Mouse (Mus musculus) neutrophil, adult 83 days (primary cell): ENCODE data around the gene Rhox4c. TPM values are rescaled to one million over a fixed set of nuclear protein-coding genes. Genes with fewer than 3 reads are reported as not detected.

Experiments
- total RNA-seq, 2 experiments: library from RNA; stranded (reverse); gene quantifications; one replicate each; pipeline ENCODE4 v1.2.4; 2023

Gene Rhox4c
- total RNA-seq = not detected

GRCm38 (mm10) chrX:37480037-37480436 is at the start of gene Rhox4c:
Gene Rhox4c (plus strand): TSS chrX:37480337.

GRCm38 (mm10) chrX:37432194-37432593 is 47.9 kb upstream of the Rhox4c start, which contains the start of gene Rhox4b:
Gene Rhox4b (plus strand): TSS chrX:37432494.

GRCm38 (mm10) chrX:37453380-37453779 is 26.8 kb upstream of the Rhox4c start, which contains the start of gene Rhox2c:
Gene Rhox2c (plus strand): TSS chrX:37453680.

GRCm38 (mm10) chrX:37458285-37458684 is 21.9 kb upstream of the Rhox4c start, which contains the start of gene Rhox3c:
Gene Rhox3c (plus strand): TSS chrX:37458585.

GRCm38 (mm10) chrX:37514059-37514458 is 33.9 kb downstream of the Rhox4c start, which contains the start of gene Rhox4d:
Gene Rhox4d (plus strand): TSS chrX:37514359.

GRCm38 (mm10) chrX:37530152-37530551 is 50.0 kb downstream of the Rhox4c start, which contains the start of gene Rhox2e:
Gene Rhox2e (plus strand): TSS chrX:37530452.

Other genes starting within 250 kb of the Rhox4c start
- gene Rhox2a, start 235.4 kb upstream of the Rhox4c start, total RNA-seq = not detected
- not detected for gene Rhox3a, start 230.4 kb upstream of the Rhox4c start, total RNA-seq
- gene Rhox4a, start 215.0 kb upstream of the Rhox4c start, total RNA-seq = not detected
- not detected for gene Rhox3a2, start 100.3 kb upstream of the Rhox4c start, total RNA-seq
- gene Rhox4a2, start 89.5 kb upstream of the Rhox4c start, total RNA-seq = not detected
- not detected for gene Rhox2b, start 68.3 kb upstream of the Rhox4c start, total RNA-seq
- gene Rhox4b, start 47.8 kb upstream of the Rhox4c start, total RNA-seq = not detected
- not detected for gene Rhox2c, start 26.7 kb upstream of the Rhox4c start, total RNA-seq
- gene Rhox3c, start 21.8 kb upstream of the Rhox4c start, total RNA-seq = not detected
- not detected for gene Rhox2d, start 13.1 kb downstream of the Rhox4c start, total RNA-seq
- gene Rhox4d, start 34.0 kb downstream of the Rhox4c start, total RNA-seq = not detected
- not detected for gene Rhox2e, start 50.1 kb downstream of the Rhox4c start, total RNA-seq
- not detected for gene Rhox3e, start 61.7 kb downstream of the Rhox4c start, total RNA-seq
- gene Rhox4e, start 77.1 kb downstream of the Rhox4c start, total RNA-seq = not detected
- not detected for gene Rhox2f, start 91.1 kb downstream of the Rhox4c start, total RNA-seq
- not detected for gene Rhox3f, start 100.7 kb downstream of the Rhox4c start, total RNA-seq
- not detected for gene Rhox4f, start 127.4 kb downstream of the Rhox4c start, total RNA-seq
- gene Rhox3g, start 148.3 kb downstream of the Rhox4c start, total RNA-seq = not detected
- not detected for gene Rhox2g, start 163.1 kb downstream of the Rhox4c start, total RNA-seq
- not detected for gene Rhox4g, start 171.0 kb downstream of the Rhox4c start, total RNA-seq
- gene Rhox3h, start 188.4 kb downstream of the Rhox4c start, total RNA-seq = not detected
- gene Rhox2h, start 192.9 kb downstream of the Rhox4c start, total RNA-seq = not detected